Mouse (Mus musculus) brain, embryonic 14.5 days (tissue): ENCODE measurements around the gene Cers6.

Experiments used
- CTCF ChIP-seq: fragments of 200-500 bp; IDR thresholded peaks from 2 replicates; pipeline ENCODE4 v1.5.1; 2012; ENCODE audit warnings: inconsistent platforms, mild to moderate bottlenecking, moderate library complexity, borderline replicate concordance; ENCODE audit not compliant: insufficient read depth, insufficient read length; ENCODE audit errors: extremely low read depth
- POLR2A ChIP-seq: fragments of 200-500 bp; IDR thresholded peaks from 2 replicates; pipeline ENCODE4 v1.6.1; 2012; ENCODE audit warnings: mild to moderate bottlenecking, inconsistent platforms, borderline replicate concordance; ENCODE audit not compliant: poor library complexity, insufficient read depth, insufficient read length, severe bottlenecking; ENCODE audit errors: extremely low read depth

DNA sequence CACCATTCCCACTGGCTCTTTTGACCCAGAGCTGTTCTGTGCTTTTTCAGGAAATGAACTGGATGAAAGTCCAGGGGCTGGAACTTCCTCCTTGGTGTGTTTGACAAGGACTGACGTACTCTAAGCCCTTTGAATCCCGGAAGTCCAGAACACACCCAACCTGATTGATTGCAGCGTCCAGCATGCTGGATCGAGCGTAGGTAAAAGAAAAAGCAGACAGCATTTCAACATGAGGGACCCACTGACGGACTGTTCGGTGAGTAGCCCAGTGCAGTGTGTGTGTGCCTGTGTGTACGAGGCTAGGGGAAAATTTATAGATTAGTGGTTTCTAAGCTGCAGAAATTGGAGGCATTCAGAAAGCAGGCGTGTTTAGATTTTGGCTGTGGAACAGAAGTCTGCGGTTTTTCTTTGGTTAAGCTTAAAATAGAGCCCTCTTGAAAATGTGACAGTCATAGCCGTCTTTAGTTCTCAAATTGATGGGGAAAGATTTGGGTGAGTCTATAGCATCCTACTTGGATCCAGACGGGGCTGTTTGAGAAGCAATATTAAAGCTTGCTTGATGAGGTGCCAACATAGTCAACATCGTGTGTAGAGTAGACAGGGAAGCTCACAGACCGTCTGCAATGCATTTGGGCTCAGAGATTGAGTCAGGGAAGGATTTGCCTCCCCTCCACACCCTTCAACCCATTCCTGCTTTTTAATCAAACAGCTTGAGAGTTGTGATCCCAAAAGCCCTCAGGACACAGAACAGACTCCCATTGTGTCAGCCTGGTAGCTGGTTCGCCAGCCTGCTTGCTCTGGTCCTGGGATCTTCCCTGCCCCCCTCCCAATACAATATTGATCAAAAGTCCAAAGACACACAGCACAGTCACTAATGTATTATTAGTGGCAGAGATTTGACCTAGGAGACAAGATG is 274.7 kb downstream of the Cers6 start, which contains the start of gene Nostrin:
- TF ChIP-seq CTCF: no peak
- no peak for TF ChIP-seq POLR2A
